Mouse (Mus musculus): ENCODE measurements around the gene Igf2. TPM values are rescaled to one million over a fixed set of nuclear protein-coding genes. Genes with fewer than 3 reads are reported as not detected.
A peak's percentile ranks its signal among the peaks of the same experiment; 100 is the strongest.

The Igf2 gene
- total and polyA plus RNA-seq, 2 experiments from 2014 or later: 213 to 380 TPM

- no peak for TF ChIP-seq CTCF (IDR thresholded peaks at IDR 0.05)
- H3K27me3 ChIP-seq (ENCODE audit: insufficient read depth, low read length): peaks cover 95% of the 10 kb centered on the region
- H3K4me1 ChIP-seq (ENCODE audit: insufficient read depth, low read length): no peaks in the 10 kb centered on the region
- no peaks in the 10 kb centered on the region for H3K36me3 ChIP-seq (ENCODE audit: insufficient read depth, low read length)
- ATAC-seq (ENCODE audit: low FRiP score) (no peak), DNase-seq (ENCODE audit: low spot score) (no peak)
- H3K4me2 ChIP-seq (ENCODE audit: low read depth, low read length, poor library complexity, severe bottlenecking): peak overlapping the region; percentile 47; the same call in 1 of the 2 replicates
- H3K4me3 ChIP-seq (ENCODE audit: low read depth, low read length): peak overlapping the region; percentile 30
- H3K27ac ChIP-seq (ENCODE audit: low read depth, low read length): no peak overlapping the region
- no peaks in the 10 kb centered on the region for H3K9me3 ChIP-seq (ENCODE audit: low read length)
- H3K9ac ChIP-seq (replicated peaks; ENCODE audit: low read length, poor library complexity, severe bottlenecking): no peak overlapping the region; the same call in 1 of the 2 replicates
- under 1% methylated on average over 34 of the region's 34 CpGs for WGBS
Measured at GRCm38 (mm10) chr7:142657821-142658614, 8.6 kb downstream of the Igf2 start.

DNA sequence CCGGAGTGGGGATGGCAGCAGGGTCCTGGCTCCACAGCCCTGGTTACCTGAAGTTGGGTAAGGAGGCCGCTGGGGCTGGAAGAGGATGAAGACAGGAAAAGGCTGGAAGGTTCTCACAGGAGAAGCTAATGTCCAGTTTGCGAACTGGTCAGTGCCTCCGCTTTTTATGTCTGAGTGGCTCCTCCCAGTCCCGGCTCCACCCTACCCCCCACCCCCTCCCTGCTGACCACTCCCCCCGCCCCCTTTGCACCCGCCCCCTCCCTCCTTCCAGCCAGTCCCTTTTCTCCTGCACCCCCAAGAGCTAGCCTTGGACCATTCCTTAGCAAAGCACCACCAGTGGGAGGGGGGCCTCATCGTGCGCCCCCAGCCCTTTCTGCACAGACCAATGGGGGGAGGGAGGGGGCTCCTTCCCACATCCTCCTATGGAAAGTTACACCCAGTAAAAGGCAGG lies 9.2 kb downstream of the Igf2 start:
- H3K4me1 ChIP-seq (ENCODE audit: insufficient read depth, low read length): no peaks in the 10 kb centered on the region
- TF ChIP-seq CTCF (IDR thresholded peaks at IDR 0.05): no peak
- DNase-seq (ENCODE audit: low spot score) (no peak), ATAC-seq (ENCODE audit: low FRiP score) (no peak)
- peaks cover 89% of the 10 kb centered on the region for H3K27me3 ChIP-seq (ENCODE audit: insufficient read depth, low read length)
- no peak overlapping the region for H3K4me2 ChIP-seq (ENCODE audit: low read depth, low read length, poor library complexity, severe bottlenecking)
- no peaks in the 10 kb centered on the region for H3K36me3 ChIP-seq (ENCODE audit: insufficient read depth, low read length)
- H3K9me3 ChIP-seq (ENCODE audit: low read length): no peaks in the 10 kb centered on the region
- H3K9ac ChIP-seq (replicated peaks; ENCODE audit: low read length, poor library complexity, severe bottlenecking): no peak overlapping the region
- H3K27ac ChIP-seq (ENCODE audit: low read depth, low read length): no peak overlapping the region
- peak overlapping the region; percentile 30; the same call in 1 of the 2 replicates for H3K4me3 ChIP-seq (ENCODE audit: low read depth, low read length)
- WGBS: 22% methylated on average over 7 of the region's 9 CpGs

DNA sequence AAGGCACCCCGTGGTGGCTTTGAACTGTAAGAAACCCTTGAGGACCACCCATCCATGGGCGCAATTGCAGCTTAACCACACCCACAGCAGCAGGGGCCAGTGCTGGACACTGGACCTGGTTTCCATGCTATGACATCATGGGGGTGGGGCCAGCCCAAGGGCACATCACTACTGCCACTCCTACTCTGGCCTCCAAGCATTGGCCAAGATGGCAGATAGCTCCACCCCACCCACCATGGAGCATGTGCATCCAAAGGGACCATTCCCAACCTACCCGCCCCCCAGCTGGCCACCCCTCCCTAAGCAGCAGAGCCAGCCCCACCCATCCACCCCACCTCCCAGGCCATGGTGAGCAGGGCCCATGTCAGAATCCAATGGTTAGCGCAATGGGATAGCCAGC lies 10.6 kb downstream of the Igf2 start:
- no peak for ATAC-seq (ENCODE audit: low FRiP score)
- no peak overlapping the region for H3K4me3 ChIP-seq (ENCODE audit: low read depth, low read length)
- WGBS: 37% methylated on average over 4 of the region's 4 CpGs

DNA sequence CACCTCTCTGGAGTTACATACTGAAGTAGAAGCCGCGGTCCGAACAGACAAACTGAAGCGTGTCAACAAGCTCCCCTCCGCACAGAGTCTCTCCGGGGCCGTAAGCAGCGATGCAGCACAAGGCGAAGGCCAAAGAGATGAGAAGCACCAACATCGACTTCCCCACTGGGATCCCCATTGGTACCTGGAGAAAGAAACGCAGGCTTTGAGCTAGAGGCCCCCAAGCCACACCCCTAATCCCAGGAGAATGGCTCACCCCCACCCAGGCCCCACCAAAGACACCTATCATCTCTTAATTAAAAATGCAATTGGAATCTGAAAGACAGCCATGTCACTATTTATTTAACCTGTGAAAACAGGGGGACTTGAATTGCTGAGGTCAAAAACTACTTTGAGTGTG lies 11.0 kb downstream of the Igf2 start:
- H3K4me3 ChIP-seq (ENCODE audit: low read depth, low read length): no peak overlapping the region
- DNase-seq (ENCODE audit: low spot score) (no peak), ATAC-seq (ENCODE audit: low FRiP score) (no peak)
- no peak overlapping the region for H3K4me2 ChIP-seq (ENCODE audit: low read depth, low read length, poor library complexity, severe bottlenecking)
- H3K27ac ChIP-seq (ENCODE audit: low read depth, low read length): no peak overlapping the region
- peaks cover 72% of the 10 kb centered on the region for H3K27me3 ChIP-seq (ENCODE audit: insufficient read depth, low read length)
- no peak for TF ChIP-seq CTCF (IDR thresholded peaks at IDR 0.05)
- no peak overlapping the region for H3K9ac ChIP-seq (replicated peaks; ENCODE audit: low read length, poor library complexity, severe bottlenecking)
- WGBS: 9% methylated on average over 11 of the region's 11 CpGs
- H3K9me3 ChIP-seq (ENCODE audit: low read length): no peaks in the 10 kb centered on the region
- H3K4me1 ChIP-seq (ENCODE audit: insufficient read depth, low read length): no peaks in the 10 kb centered on the region
- no peaks in the 10 kb centered on the region for H3K36me3 ChIP-seq (ENCODE audit: insufficient read depth, low read length)

More for the DNA sequence above, 10.6 kb downstream of the Igf2 start:
- Histone ChIP-seq H3K27ac (ENCODE audit: low read depth, low read length) (no peak overlapping the region), H3K36me3 (ENCODE audit: insufficient read depth, low read length) (no peaks in the 10 kb centered on the region), H3K4me1 (ENCODE audit: insufficient read depth, low read length) (no peaks in the 10 kb centered on the region), H3K27me3 (ENCODE audit: insufficient read depth, low read length) (peaks cover 76% of the 10 kb centered on the region), H3K9me3 (ENCODE audit: low read length) (no peaks in the 10 kb centered on the region), H3K4me2 (ENCODE audit: low read depth, low read length, poor library complexity, severe bottlenecking) (no peak overlapping the region), H3K9ac (replicated peaks; ENCODE audit: low read length, poor library complexity, severe bottlenecking) (no peak overlapping the region)
- no peak for DNase-seq (ENCODE audit: low spot score)
- no peak for TF ChIP-seq CTCF (IDR thresholded peaks at IDR 0.05)

GRCm38 (mm10) chr7:142653726-142654125 lies 12.9 kb downstream of the Igf2 start:
- no peak for ATAC-seq (ENCODE audit: low FRiP score)

DNA sequence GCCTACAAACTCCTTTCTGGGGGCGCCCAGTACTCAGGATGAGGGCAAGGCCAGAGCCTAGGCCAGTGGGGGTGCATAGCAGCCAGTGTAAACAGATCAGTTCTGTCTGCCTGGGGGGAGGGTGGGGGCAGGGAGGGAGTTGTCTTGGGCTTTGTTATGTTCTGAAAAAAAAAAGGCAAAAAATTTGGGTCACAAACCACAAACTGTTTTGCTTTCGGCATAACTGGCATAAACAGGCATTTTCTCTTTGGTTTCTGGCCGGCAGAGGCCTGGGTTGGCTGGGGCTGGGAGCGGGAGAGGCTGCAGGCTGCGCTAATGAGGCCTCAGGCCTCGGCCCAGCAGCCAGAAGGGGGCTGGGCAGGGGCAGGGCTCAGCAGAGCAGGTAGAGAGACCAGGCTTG lies 19.9 kb downstream of the Igf2 start:
- DNase-seq (ENCODE audit: low spot score) (no peak), ATAC-seq (ENCODE audit: low FRiP score) (no peak)
- no peaks in the 10 kb centered on the region for H3K36me3 ChIP-seq (ENCODE audit: insufficient read depth, low read length)
- no peak overlapping the region for H3K4me3 ChIP-seq (ENCODE audit: low read depth, low read length)
- no peaks in the 10 kb centered on the region for H3K27me3 ChIP-seq (ENCODE audit: insufficient read depth, low read length)
- H3K9ac ChIP-seq (replicated peaks; ENCODE audit: low read length, poor library complexity, severe bottlenecking): no peak overlapping the region
- no peaks in the 10 kb centered on the region for H3K9me3 ChIP-seq (ENCODE audit: low read length)
- no peak overlapping the region for H3K4me2 ChIP-seq (ENCODE audit: low read depth, low read length, poor library complexity, severe bottlenecking)
- no peak overlapping the region for H3K27ac ChIP-seq (ENCODE audit: low read depth, low read length)
- TF ChIP-seq CTCF (IDR thresholded peaks at IDR 0.05): no peak
- no peaks in the 10 kb centered on the region for H3K4me1 ChIP-seq (ENCODE audit: insufficient read depth, low read length)
- 40% methylated on average over 6 of the region's 6 CpGs for WGBS

More at GRCm38 (mm10) chr7:142653726-142654125, 12.9 kb downstream of the Igf2 start:
- Histone ChIP-seq H3K4me1 (ENCODE audit: insufficient read depth, low read length) (no peaks in the 10 kb centered on the region), H3K4me3 (ENCODE audit: low read depth, low read length) (no peak overlapping the region), H3K9me3 (ENCODE audit: low read length) (no peaks in the 10 kb centered on the region), H3K36me3 (ENCODE audit: insufficient read depth, low read length) (no peaks in the 10 kb centered on the region), H3K9ac (replicated peaks; ENCODE audit: low read length, poor library complexity, severe bottlenecking) (no peak overlapping the region), H3K4me2 (ENCODE audit: low read depth, low read length, poor library complexity, severe bottlenecking) (no peak overlapping the region), H3K27ac (ENCODE audit: low read depth, low read length) (no peak overlapping the region), H3K27me3 (ENCODE audit: insufficient read depth, low read length) (peaks cover 53% of the 10 kb centered on the region)
- WGBS: 11% methylated on average over 18 of the region's 18 CpGs
- TF ChIP-seq CTCF (IDR thresholded peaks at IDR 0.05): no peak
- DNase-seq (ENCODE audit: low spot score): no peak

Data from midbrain, postnatal 0 days (tissue).